Mouse (Mus musculus): ENCODE measurements around the gene Paxx. TPM values are rescaled to one million over a fixed set of nuclear protein-coding genes. Genes with fewer than 3 reads are reported as not detected.

Gene Paxx
- polyA plus RNA-seq, 1 experiment from 2014 or later, result 23.2 TPM

DNA sequence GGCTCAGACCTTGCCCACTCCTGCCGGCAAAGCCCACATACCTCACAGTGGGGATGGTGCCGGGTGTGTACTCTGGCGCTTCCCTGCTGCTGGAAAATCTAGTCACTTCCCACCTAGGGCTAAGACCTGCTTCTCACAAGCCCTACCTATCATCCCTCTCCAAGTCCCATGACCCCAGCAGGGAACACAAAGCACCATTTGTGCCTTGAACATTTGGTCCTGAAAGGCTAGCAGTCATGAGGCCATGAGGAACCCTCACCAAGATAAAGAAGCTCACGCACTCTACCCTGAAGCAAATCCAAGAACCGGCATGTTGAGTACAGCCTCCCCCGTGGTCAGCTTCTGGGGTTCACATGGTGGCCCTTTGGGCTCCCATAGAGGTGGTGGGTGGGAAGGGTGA lies 9.1 kb upstream of the Paxx start, which contains the start of gene Ptgds:
Gene Ptgds (minus strand): TSS at position 78 of the 400 bp plus-strand sequence.
- ATAC-seq (ENCODE audit: low FRiP score) (no peak), DNase-seq (ENCODE audit: low spot score, missing footprints) (no peak)
- Histone ChIP-seq H3K4me2 (no peak within 1 kb of the TSS), H3K9me3 (ENCODE audit: control insufficient read depth, low read length) (no peaks in the 10 kb centered on the region), H3K36me3 (ENCODE audit: control insufficient read depth, insufficient read depth, low read length) (no peaks in the 10 kb centered on the region), H3K9ac (ENCODE audit: low read length) (no peak within 1 kb of the TSS), H3K27ac (ENCODE audit: low read depth, low read length) (no peak within 1 kb of the TSS), H3K27me3 (ENCODE audit: control insufficient read depth, insufficient read depth, low read length) (no peaks in the 10 kb centered on the region), H3K4me3 (ENCODE audit: low read depth, low read length) (no peak within 1 kb of the TSS), H3K4me1 (ENCODE audit: control insufficient read depth, insufficient read depth, low read length) (peaks cover 5% of the 10 kb centered on the region; the same call in 1 of the 2 replicates)
- WGBS, result 68% methylated on average over 6 of the region's 6 CpGs

DNA sequence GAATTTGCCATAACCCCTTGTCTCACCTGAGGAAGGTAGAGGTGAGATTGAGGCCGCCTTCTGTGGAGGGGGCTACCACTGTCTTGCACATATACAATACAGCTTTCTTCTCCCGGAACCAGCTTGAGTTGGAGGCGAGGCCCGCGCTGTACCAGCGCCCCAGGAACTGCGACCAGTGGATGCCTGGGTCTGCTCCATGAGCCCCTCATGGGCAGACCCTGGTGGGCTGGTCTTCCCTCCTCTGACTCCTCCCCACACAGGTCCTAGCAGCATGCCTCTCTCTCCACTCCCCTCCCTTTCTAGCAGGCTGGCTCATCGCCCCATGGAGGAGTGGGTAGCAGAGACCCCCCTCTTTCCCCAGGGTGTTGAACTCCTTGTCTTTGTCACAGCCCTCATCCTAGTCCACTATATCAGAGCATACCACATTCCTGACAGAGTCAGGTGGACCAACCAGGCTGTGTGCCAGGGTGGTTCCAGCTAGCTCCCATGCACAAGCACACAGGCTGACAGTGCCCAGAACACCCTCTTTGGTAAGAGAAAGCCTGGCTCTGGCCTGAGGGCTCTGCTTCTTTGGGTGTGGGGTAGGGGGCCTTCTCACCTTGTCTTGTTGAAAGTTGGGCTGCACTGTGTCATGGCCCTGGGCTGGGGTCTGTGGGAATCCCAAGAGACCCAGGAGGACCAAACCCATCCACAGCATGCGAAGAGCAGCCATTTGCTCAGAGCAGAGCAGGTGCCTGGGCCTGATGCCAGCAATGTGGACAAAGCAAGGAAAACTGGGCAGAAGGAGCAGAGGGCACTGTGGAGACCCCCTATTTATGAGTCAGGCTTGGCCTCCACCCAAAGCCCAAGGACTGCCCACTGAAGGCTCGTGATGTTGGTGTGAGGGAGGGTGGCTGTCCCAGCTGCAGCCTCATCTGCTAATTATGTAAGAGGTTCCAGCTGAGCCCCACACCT lies 8.3 kb upstream of the Paxx start:
- Histone ChIP-seq H3K27ac (ENCODE audit: low read depth, low read length) (no peak overlapping the region), H3K27me3 (ENCODE audit: control insufficient read depth, insufficient read depth, low read length) (no peaks in the 10 kb centered on the region), H3K9me3 (ENCODE audit: control insufficient read depth, low read length) (no peaks in the 10 kb centered on the region), H3K9ac (ENCODE audit: low read length) (no peak overlapping the region), H3K4me1 (ENCODE audit: control insufficient read depth, insufficient read depth, low read length) (peaks cover 5% of the 10 kb centered on the region; the same call in 1 of the 2 replicates), H3K4me3 (ENCODE audit: low read depth, low read length) (no peak overlapping the region), H3K36me3 (ENCODE audit: control insufficient read depth, insufficient read depth, low read length) (no peaks in the 10 kb centered on the region), H3K4me2 (no peak overlapping the region)
- WGBS, result 80% methylated on average over 10 of the region's 10 CpGs
- DNase-seq (ENCODE audit: low spot score, missing footprints) (no peak), ATAC-seq (ENCODE audit: low FRiP score) (no peak)

DNA sequence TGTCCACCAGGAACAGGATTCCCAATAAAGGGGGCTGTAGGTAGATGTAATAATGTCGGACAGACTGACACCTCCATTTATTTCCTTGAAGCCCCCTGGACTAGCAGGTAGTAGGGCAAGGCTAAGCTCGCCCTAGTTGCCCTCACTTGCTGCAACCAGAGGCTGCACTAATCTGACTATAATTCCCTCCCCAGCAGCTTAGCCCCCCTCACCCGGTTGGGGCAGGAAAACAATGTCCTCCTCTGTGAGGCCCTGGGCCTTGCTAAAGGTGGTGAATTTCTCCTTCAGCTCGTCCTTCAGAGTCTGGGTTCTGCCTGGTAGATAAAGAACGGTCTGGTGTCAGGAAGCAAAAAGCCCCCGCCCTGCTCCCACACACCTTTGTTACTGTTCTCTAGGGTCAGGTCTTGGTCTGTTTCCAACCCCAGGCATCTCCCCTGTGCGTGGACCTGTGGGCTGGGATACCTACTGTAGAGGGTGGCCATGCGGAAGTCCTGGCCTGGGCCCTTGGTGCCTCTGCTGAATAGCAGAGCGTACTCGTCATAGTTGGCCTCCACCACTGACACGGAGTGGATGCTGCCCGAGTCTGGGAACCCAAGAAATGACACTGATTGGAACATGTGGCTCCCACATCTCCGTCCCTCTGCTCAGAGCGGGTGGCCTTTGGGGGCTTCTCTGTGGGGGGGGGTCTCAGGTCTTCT lies 6.9 kb upstream of the Paxx start:
- peaks cover 5% of the 10 kb centered on the region; the same call in 1 of the 2 replicates for H3K4me1 ChIP-seq (ENCODE audit: control insufficient read depth, insufficient read depth, low read length)
- H3K27me3 ChIP-seq (ENCODE audit: control insufficient read depth, insufficient read depth, low read length), result no peaks in the 10 kb centered on the region
- no peak overlapping the region for H3K9ac ChIP-seq (ENCODE audit: low read length)
- no peaks in the 10 kb centered on the region for H3K36me3 ChIP-seq (ENCODE audit: control insufficient read depth, insufficient read depth, low read length)
- H3K4me2 ChIP-seq, result no peak overlapping the region
- H3K27ac ChIP-seq (ENCODE audit: low read depth, low read length), result no peak overlapping the region
- ATAC-seq (ENCODE audit: low FRiP score), result no peak
- DNase-seq (ENCODE audit: low spot score, missing footprints), result peak; percentile 64
- H3K9me3 ChIP-seq (ENCODE audit: control insufficient read depth, low read length), result no peaks in the 10 kb centered on the region
- 71% methylated on average over 14 of the region's 14 CpGs for WGBS
- no peak overlapping the region for H3K4me3 ChIP-seq (ENCODE audit: low read depth, low read length)

DNA sequence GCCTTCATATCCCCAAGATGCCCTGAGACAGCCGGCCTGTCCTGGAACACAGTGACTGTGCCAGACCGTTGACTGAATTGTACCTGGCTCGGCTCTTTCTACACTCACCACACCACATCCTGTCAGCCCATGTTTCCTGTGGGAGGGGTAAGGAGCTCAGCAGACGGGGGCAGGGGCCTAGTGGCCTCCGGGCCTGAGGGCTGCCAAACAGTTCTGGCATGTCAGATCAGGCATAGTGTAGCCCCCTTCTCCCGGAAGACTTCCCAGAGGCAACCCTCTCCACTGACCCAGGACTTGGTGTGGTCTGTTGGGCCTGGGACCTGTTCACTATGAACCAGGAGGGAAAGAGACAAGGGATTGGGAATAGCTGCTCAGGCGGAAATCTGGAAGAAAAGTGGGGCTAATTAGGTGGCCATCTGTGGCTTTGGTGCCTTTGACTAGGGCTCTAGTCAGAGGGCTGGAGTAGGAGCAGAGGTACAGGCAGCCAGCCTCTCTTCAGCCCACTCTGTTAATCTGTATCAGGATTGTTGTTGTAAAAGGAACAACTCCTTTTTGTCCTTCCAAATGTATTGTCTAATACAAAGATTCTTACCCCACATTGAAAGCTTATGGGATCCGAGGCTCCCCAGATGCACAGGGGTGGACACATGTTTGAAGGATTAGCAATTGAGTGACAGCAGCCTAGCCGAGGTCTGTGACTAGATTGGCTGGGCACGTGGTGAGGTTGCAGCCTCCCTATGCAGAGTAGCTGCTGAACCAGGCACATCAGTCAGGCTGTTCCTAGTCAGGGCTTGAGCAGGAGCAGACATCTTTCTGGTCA lies 5.1 kb upstream of the Paxx start:
- H3K27me3 ChIP-seq (ENCODE audit: control insufficient read depth, insufficient read depth, low read length), result no peaks in the 10 kb centered on the region
- H3K4me2 ChIP-seq, result no peak overlapping the region
- no peaks in the 10 kb centered on the region for H3K9me3 ChIP-seq (ENCODE audit: control insufficient read depth, low read length)
- no peak overlapping the region for H3K9ac ChIP-seq (ENCODE audit: low read length)
- DNase-seq (ENCODE audit: low spot score, missing footprints) (peak; percentile 88), ATAC-seq (ENCODE audit: low FRiP score) (peak; percentile 73)
- H3K4me3 ChIP-seq (ENCODE audit: low read depth, low read length), result no peak overlapping the region
- H3K4me1 ChIP-seq (ENCODE audit: control insufficient read depth, insufficient read depth, low read length), result peaks cover 9% of the 10 kb centered on the region; the same call in 1 of the 2 replicates
- WGBS, result 41% methylated on average over 10 of the region's 10 CpGs
- H3K27ac ChIP-seq (ENCODE audit: low read depth, low read length), result peak overlapping the region; percentile 12; the same call in 1 of the 2 replicates
- no peaks in the 10 kb centered on the region for H3K36me3 ChIP-seq (ENCODE audit: control insufficient read depth, insufficient read depth, low read length)

DNA sequence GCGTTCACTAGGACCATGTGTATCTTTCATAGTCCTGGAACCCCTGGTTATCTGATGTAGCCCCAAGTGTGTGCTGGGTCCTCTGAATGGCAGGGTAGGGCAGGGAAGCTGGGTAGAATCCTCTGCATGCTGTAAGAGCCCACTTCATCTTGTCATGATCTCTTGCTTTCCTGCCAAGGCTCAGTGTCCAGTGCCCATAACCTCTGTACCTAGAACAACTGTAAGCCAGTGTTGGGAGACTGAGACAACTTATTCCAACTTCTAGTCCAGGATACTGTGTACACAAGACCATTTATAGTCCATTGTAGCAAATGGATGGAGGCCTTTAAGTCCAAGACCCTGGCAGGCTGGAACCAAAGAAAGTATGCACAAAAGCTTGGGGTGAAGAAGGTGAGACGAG lies 4.4 kb upstream of the Paxx start:
- Histone ChIP-seq H3K27ac (ENCODE audit: low read depth, low read length) (no peak overlapping the region), H3K4me1 (ENCODE audit: control insufficient read depth, insufficient read depth, low read length) (peaks cover 11% of the 10 kb centered on the region), H3K9me3 (ENCODE audit: control insufficient read depth, low read length) (no peaks in the 10 kb centered on the region), H3K4me3 (ENCODE audit: low read depth, low read length) (no peak overlapping the region), H3K9ac (ENCODE audit: low read length) (no peak overlapping the region), H3K36me3 (ENCODE audit: control insufficient read depth, insufficient read depth, low read length) (no peaks in the 10 kb centered on the region), H3K27me3 (ENCODE audit: control insufficient read depth, insufficient read depth, low read length) (no peaks in the 10 kb centered on the region), H3K4me2 (no peak overlapping the region)
- ATAC-seq (ENCODE audit: low FRiP score) (no peak), DNase-seq (ENCODE audit: low spot score, missing footprints) (peak; percentile 19)
- 94% methylated on average over 2 of the region's 2 CpGs for WGBS

DNA sequence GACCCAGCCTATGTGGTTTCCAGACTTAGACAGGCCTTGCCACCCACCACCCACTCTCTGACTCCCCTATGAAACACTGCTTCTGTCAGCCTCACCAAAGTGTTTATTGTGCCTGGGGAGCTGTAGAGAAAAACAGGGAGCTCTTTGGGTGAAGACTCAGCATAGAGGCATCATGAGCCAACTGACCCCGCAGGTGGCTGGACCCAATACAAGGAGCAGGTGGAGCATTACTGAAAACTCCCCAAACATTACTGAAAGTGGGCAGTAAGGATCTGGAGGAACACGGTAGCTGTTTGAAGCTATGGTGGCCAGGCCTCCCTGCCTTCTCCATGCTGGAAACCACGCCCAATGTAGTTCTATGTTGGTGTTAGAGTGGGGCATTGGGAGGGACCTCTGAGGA lies 2.7 kb upstream of the Paxx start:
- 77% methylated on average over 3 of the region's 3 CpGs for WGBS
- no peak overlapping the region for H3K9ac ChIP-seq (ENCODE audit: low read length)
- H3K4me2 ChIP-seq, result no peak overlapping the region
- no peaks in the 10 kb centered on the region for H3K36me3 ChIP-seq (ENCODE audit: control insufficient read depth, insufficient read depth, low read length)
- no peaks in the 10 kb centered on the region for H3K27me3 ChIP-seq (ENCODE audit: control insufficient read depth, insufficient read depth, low read length)
- no peak for DNase-seq (ENCODE audit: low spot score, missing footprints)
- no peak for ATAC-seq (ENCODE audit: low FRiP score)
- H3K9me3 ChIP-seq (ENCODE audit: control insufficient read depth, low read length), result no peaks in the 10 kb centered on the region
- no peak overlapping the region for H3K4me3 ChIP-seq (ENCODE audit: low read depth, low read length)
- H3K27ac ChIP-seq (ENCODE audit: low read depth, low read length), result no peak overlapping the region
- H3K4me1 ChIP-seq (ENCODE audit: control insufficient read depth, insufficient read depth, low read length), result peaks cover 15% of the 10 kb centered on the region

DNA sequence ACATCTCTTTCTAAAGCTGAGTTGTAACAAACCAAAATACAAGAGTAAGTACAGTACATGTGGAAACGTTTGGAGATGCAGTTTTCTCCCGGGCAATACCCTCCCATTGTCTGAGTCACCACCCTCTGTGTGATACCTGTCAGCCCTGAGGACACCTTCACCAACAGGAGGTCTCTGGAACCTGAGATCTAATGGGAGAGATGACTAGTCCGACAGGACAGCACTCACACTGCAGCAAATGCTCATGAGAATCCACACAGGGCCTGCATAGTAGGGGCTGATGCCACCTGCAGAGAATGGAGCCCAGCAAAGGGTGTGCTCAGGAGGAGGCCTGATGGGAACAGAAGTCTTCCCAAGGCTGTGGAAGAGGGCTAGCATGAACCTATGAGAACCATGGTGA lies 513 bp upstream of the Paxx start:
- WGBS, result 30% methylated on average over 3 of the region's 3 CpGs

DNA sequence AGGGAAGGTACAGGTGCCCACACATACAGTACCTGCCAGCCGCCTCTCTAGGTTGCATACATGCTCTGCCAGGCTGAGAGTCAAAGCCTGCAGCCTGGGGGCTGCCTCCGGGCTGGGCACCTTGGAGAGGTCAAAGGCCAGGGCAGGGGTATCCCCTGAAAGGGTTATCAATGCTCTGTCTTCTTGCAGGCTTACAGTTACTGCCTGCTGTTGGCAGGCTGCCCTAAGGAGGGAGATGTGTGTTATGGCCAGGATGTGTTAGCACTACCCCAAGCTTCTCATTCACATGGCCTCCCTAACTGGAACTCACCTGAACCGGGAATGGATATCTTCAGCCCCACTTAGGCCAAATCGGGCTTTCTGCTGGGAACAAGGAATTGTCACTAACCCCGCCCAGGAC lies 759 bp downstream of the Paxx start:
- Histone ChIP-seq H3K9ac (ENCODE audit: low read length) (peak overlapping the region; percentile 58), H3K36me3 (ENCODE audit: control insufficient read depth, insufficient read depth, low read length) (no peaks in the 10 kb centered on the region), H3K27me3 (ENCODE audit: control insufficient read depth, insufficient read depth, low read length) (no peaks in the 10 kb centered on the region), H3K4me1 (ENCODE audit: control insufficient read depth, insufficient read depth, low read length) (peaks cover 10% of the 10 kb centered on the region), H3K9me3 (ENCODE audit: control insufficient read depth, low read length) (no peaks in the 10 kb centered on the region), H3K27ac (ENCODE audit: low read depth, low read length) (peak overlapping the region; percentile 66; the same call in 1 of the 2 replicates), H3K4me3 (ENCODE audit: low read depth, low read length) (peak overlapping the region; percentile 51), H3K4me2 (peak overlapping the region; percentile 73)
- DNase-seq (ENCODE audit: low spot score, missing footprints) (no peak), ATAC-seq (ENCODE audit: low FRiP score) (peak; percentile 25; the same call in 1 of the 2 replicates)
- WGBS, result 32% methylated on average over 5 of the region's 5 CpGs

More for the DNA sequence above, 513 bp upstream of the Paxx start:
- H3K9me3 ChIP-seq (ENCODE audit: control insufficient read depth, low read length), result no peaks in the 10 kb centered on the region
- H3K4me2 ChIP-seq, result peak overlapping the region; percentile 73
- peaks cover 14% of the 10 kb centered on the region for H3K4me1 ChIP-seq (ENCODE audit: control insufficient read depth, insufficient read depth, low read length)
- H3K9ac ChIP-seq (ENCODE audit: low read length), result peak overlapping the region; percentile 58
- no peaks in the 10 kb centered on the region for H3K36me3 ChIP-seq (ENCODE audit: control insufficient read depth, insufficient read depth, low read length)
- peak; percentile 8; the same call in 1 of the 2 replicates for ATAC-seq (ENCODE audit: low FRiP score)
- no peaks in the 10 kb centered on the region for H3K27me3 ChIP-seq (ENCODE audit: control insufficient read depth, insufficient read depth, low read length)
- DNase-seq (ENCODE audit: low spot score, missing footprints), result no peak
- peak overlapping the region; percentile 44; the same call in 1 of the 2 replicates for H3K27ac ChIP-seq (ENCODE audit: low read depth, low read length)
- H3K4me3 ChIP-seq (ENCODE audit: low read depth, low read length), result peak overlapping the region; percentile 51

Measured in midbrain, embryonic 11.5 days (tissue).